Mouse (Mus musculus) thymus, postnatal 0 days (tissue): ENCODE results near the gene Grwd1. TPM values are rescaled to one million over a fixed set of nuclear protein-coding genes. Genes with fewer than 3 reads are reported as not detected.

ENCODE experiments used
- DNase-seq: peaks from one replicate; pipeline ENCODE4 v3.0.0-alpha.2; 2015; ENCODE audit warnings: low spot score
- polyA plus RNA-seq: library from polyadenylated mRNA; unstranded; fragments of >200 nt; fragmentation: Nextera tagmentation; extraction: Ambion mirVana; gene quantifications from 2 replicates; pipeline ENCODE4 v1.2.1, GENCODE M21; 2015

Grwd1 gene
- polyA plus RNA-seq, 1 experiment from 2014 or later = 48.7 TPM

- no peak for DNase-seq
Observed at GRCm38 (mm10) chr7:45800001-45800400, 30.7 kb downstream of the Grwd1 start.

- DNase-seq = no peak
Observed at GRCm38 (mm10) chr7:45798931-45799330, 31.8 kb downstream of the Grwd1 start.

- peak; percentile 35 for DNase-seq
Observed at GRCm38 (mm10) chr7:45798511-45798836, 32.3 kb downstream of the Grwd1 start.

- no peak for DNase-seq
Observed at GRCm38 (mm10) chr7:45797661-45798510, 32.9 kb downstream of the Grwd1 start.

- no peak for DNase-seq
Observed at GRCm38 (mm10) chr7:45796950-45797349, 33.8 kb downstream of the Grwd1 start.

- no peak for DNase-seq
Observed at GRCm38 (mm10) chr7:45794971-45795370, 35.8 kb downstream of the Grwd1 start.

GRCm38 (mm10) chr7:45793969-45794585 is 36.7 kb downstream of the Grwd1 start:
- DNase-seq = no peak

- no peak for DNase-seq
Observed at GRCm38 (mm10) chr7:45793240-45793639, 37.5 kb downstream of the Grwd1 start.

- DNase-seq = no peak
Observed at GRCm38 (mm10) chr7:45791756-45792490, 38.8 kb downstream of the Grwd1 start.

- DNase-seq = no peak
Observed at GRCm38 (mm10) chr7:45790721-45791120, 40.0 kb downstream of the Grwd1 start.

- DNase-seq = no peak
Observed at GRCm38 (mm10) chr7:45787642-45788041, 43.1 kb downstream of the Grwd1 start.

GRCm38 (mm10) chr7:45786661-45787413 is 43.9 kb downstream of the Grwd1 start:
- DNase-seq = no peak

GRCm38 (mm10) chr7:45786136-45786578 is 44.6 kb downstream of the Grwd1 start:
- DNase-seq = peak; percentile 45

GRCm38 (mm10) chr7:45785388-45786135 is 45.2 kb downstream of the Grwd1 start:
- no peak for DNase-seq

- no peak for DNase-seq
Observed at GRCm38 (mm10) chr7:45784524-45785372, 46.0 kb downstream of the Grwd1 start, which contains the start of gene Sult2b1. TSS of gene Sult2b1 (minus strand) at chr7:45784669.

- peak; percentile 53 for DNase-seq
Observed at GRCm38 (mm10) chr7:45783511-45784091, 47.1 kb downstream of the Grwd1 start, which contains the start of gene Lmtk3. TSS of gene Lmtk3 (plus strand) at chr7:45783738.

GRCm38 (mm10) chr7:45782271-45782670 is 48.5 kb downstream of the Grwd1 start:
- no peak for DNase-seq

GRCm38 (mm10) chr7:45779081-45779641 is 51.6 kb downstream of the Grwd1 start:
- peak; percentile 78 for DNase-seq

GRCm38 (mm10) chr7:45775237-45775636 is 55.5 kb downstream of the Grwd1 start:
- no peak for DNase-seq
